Mouse (Mus musculus): Measurements from ENCODE around the gene Dnaja1.
A peak's percentile ranks its signal among the peaks of the same experiment; 100 is the strongest.

Dnaja1 gene

DNA sequence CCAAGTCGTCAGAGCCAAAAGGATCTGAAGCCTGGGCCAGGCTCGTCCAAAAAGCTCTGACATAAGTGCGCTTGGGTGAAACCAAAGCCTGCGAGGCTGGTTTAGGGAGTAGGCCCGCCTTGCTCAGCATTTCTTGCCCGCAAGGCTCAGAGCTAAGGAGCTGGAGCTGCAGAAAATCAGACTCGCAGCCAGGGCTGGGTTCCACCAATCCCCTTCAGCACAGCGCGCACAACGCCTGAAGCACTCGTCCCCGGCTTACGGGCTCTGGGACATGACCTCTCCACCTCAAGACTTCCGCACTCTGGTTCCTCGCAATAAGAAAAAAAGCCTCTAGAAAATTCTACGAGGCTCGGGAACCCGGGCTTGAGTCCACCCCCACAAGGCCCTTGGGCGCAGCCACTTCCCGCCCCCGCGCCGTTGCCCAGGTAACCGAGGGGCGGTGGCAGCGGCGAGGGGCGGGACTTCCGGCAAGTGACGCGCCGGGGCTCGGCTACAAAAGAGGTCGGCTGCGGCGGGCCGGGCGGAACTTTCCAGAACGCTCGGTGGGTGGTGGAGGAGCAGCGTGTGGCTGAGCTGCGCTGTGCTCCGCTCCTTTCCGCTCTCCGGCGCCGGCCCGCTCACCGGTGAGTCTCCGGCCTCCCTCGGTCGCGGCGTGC lies at the start of gene Dnaja1:
Dnaja1 (plus strand) TSS at position 140 of the 656 bp plus-strand sequence.
- DNase-seq, result peak; percentile 100

GRCm38 (mm10) chr4:40673526-40673925 lies 48.4 kb upstream of the Dnaja1 start:
- DNase-seq, result peak; percentile 80

GRCm38 (mm10) chr4:40676338-40676737 lies 45.6 kb upstream of the Dnaja1 start:
- peak; percentile 55 for DNase-seq

GRCm38 (mm10) chr4:40677132-40677531 lies 44.8 kb upstream of the Dnaja1 start:
- DNase-seq, result peak; percentile 81

DNA sequence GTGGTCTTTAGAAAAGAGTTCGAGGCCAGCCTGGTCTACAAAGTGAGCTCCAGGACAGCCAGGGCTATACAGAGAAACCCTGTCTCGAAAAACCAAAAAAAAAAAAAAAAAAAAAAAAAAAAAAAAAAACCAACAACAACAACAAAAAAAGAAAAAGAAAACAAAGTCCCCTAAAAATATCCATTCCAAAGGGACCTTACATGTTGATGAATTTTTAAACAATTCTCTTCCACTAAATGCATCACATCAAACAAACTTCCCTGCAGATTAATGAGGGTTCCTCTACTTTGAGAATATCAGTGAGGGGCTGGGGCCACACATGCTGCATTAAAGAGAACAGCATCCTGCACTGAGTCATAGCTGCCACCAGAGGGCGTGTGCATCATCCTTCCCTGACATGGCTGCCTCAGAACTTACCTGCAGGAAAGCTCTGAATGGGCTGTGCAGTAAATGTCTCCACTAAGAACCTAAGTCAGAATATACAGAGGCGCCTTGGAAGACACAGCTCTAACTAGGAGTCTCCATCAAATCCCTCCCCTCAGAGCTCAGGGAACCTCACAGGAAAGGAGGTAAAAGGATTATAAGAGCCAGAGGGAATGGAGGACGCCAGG lies 41.6 kb upstream of the Dnaja1 start:
- peak; percentile 86 for DNase-seq

DNA sequence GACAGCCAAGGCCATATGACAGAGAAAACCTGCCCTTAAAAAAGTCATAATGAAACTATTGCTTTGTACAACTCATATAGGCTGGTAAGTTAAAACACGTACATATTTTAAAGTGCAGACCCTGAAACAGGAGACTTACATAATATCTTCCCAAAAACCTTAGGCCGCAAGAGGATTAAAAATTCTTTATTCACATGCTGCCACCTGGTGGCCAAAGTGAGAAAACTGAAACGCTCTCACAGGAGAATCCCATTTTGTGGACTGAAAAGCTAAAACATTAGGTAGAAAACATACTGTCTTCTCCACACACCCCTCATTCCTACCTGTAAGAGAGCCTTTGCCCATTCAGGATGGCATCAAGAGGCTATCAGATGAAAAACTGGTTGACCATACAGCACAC lies 40.0 kb upstream of the Dnaja1 start:
- peak; percentile 74 for DNase-seq

DNA sequence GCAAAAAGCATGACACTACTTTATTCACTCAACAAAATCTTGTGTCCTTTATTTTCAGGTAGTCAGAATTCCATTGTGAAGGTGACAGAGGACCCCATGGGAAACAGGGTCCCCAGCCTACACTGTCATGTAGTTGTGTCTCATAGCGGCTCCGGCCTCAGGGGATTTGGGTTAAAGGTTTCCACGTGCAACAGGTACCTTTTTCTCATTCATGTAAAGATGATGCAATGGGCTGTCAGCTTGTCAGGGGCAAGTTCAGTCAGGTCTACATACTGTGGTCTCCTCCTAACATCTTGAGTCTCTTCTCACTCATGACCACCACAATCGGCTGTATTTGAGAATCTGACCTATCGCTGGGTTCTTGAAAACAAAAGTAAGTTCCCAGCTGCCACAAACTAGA lies 39.6 kb upstream of the Dnaja1 start:
- peak; percentile 76 for DNase-seq

DNA sequence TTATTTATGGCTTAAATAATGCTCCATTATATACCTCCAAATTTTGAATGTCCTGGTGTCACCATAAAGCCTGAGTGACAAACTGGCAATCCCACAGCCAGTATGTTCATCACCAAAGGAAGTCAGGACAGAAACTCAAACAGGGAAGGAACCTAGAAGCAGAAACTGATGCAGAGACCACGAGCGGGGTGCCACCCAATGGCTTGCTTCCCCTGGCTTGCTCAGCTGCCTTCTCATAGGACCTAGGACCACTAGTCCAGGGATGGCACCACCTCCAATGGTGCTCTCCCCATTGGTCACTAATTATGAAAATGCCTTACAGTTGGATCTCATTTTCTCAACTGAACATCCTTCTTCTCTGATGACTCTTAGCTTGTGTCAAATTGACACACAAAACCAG lies 38.6 kb upstream of the Dnaja1 start:
- peak; percentile 76 for DNase-seq

GRCm38 (mm10) chr4:40691100-40691499 lies 30.9 kb upstream of the Dnaja1 start:
- no peak for DNase-seq

DNA sequence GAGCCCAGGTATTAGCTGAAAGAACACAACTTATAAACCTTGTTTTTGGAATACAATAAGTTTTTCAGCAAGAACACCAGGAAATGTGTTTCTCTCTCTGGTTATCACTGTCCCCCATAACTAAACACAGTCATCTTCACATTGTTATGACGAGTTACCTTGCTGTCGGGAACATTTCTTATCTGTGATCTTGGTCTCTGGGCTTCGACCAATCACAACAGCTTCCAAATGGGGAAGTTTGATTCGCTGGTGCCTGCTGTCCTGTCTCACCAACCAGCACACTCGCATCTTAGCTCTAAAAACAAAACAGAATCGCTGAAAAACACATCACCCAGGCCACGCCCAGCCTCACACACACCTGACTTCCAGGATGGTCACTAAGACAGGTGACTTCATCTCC lies 24.9 kb upstream of the Dnaja1 start:
- DNase-seq, result peak; percentile 51

DNA sequence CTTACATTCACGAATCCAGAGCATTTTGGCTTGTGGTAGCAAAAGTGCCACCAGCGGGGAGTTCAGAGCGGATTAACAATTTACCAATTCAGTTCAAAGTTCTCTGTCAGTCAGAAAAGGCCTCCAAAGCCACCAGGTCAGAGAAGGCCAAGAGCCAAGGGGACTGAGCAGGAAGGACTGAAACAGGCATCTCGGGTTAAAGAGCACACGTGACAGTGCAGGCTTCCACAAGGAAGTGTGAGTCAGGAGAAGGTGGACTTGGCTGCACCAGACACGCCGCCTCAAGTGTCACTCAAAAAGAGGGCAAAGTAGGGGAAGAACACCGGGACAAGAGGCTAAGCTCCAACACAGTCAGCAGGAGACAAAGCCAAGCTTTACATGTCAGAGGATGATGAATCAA lies 21.7 kb upstream of the Dnaja1 start:
- peak; percentile 94 for DNase-seq

DNA sequence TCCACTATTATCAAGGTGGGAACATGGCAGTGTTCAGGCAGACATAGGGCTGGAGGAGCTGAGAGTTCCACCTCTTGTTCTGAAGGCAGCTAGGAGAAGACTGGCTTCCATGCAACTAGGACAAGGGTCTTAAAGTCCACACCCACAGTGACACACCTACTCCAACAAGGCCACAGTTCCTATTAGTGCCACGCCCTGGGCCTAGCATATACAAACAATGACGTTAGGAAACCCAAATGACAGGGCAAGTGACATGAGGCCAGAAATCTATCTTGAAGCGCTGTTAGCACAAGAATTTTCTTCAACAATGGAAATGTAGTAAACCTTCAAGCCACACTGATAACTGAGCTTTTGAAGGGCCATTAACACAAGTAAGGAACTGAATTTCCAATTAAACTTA lies 20.2 kb upstream of the Dnaja1 start:
- DNase-seq, result peak; percentile 84

DNA sequence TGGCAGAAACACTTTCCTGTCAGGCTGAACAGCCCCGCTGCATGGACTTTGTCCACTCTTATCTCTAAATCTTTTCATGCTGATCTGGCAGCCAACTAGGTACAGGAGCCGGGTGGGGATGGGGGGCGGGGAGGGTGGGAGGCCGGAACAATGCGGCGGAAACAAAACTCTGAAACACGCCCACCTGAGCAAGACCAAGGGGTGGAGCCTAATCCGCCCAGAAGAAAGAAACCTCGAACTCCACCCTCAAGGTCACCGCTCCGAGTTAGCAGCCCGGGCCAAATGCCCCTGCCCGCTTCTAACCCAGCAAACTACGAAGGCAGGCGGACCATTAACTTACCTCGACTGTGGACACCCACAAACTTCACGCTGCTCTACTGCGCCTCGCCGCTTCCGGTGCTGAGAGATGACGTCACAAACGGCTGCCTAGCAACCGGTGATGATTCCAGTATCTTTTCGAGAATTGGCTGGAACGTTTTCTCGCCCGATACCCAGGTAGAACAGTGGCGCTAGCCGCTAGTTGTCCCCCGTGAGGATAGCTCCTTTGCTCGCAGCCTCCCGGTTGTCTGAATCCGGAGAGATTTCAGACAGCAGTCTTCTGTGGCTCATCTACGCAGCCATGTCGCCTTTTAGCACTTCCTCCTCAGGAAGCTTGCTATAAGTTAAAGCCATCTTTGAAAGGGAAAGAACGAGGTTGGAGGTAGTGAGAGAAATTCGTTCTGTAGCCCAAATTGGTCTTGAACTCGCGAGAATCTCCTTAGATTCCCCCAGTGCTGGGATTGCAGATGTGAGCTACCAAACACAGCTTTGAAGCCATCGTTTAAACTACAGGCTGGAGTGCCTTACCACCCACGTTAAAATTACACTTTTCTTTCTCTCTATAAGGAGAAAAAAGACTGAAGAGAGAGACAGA lies 18.9 kb upstream of the Dnaja1 start, which contains the start of gene Aptx:
Aptx (minus strand) TSS at position 398 of the 913 bp plus-strand sequence.
- peak; percentile 99 for DNase-seq

DNA sequence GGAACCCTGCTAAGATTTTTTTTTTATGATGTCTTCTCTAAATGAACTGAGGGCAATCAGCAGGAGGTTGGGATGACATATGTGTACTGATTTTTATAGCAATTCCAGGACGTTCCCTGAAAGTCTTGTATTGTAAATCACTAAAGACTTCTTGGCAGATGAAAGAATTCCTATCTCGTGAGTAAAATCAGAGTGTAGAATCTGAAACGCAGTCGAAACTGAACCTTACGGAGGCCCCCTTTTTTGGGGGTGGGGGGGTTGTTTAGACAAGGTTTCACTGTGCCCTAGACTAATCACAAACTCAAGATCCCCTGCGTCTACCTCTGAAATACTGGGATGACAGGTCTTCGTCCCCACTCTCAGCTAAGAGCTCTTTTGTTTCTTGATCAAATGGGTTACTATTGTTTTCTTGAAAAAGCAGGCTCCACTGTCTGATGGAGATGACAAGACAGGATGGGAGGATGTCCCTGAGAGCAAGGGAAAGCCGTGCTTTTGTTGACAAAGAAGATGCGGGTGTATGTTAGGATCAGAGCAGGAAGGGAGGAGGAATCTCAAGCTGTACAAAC lies 18.2 kb upstream of the Dnaja1 start:
- no peak for DNase-seq

DNA sequence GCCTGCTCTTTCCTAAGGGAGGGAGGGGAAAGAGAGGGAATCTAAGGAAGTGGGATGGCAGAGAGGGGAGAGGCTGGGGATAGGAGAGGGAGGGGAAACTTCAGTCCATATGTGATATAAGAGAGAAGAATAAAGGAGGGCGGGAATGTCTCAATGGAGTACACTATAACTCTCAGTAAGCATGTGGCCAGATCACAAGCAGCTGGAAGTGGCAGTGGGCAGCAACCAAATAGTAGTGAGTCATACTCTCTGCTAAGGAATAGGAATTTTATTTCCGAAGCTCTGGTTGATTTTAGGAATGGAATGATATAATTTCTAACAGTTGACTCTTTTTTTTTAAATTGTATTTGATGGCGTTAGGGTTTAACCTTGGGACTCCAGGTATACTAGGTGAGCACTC lies 4.8 kb upstream of the Dnaja1 start:
- DNase-seq, result peak; percentile 66

DNA sequence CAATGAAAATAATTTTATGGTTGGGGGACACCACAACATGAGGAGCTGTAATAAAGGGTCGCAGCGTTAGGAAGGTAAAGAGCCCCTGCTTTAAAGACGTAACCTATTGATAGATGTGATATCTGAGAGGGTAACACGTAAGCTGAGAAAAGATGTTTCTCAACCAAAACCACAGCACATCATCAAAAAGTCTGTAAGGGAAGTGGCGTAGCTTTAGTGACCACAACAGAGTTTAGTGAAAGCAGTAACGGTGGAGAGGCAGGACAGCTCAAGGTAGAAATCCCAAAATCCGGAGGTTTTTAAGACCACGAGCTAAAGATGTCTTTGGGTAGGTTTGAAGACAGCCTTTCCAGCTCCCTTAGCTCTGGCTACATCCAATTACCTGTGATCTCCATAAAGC lies 1.0 kb upstream of the Dnaja1 start:
- DNase-seq, result no peak

GRCm38 (mm10) chr4:40722687-40723460 lies 924 bp downstream of the Dnaja1 start:
- DNase-seq, result peak; percentile 99

DNA sequence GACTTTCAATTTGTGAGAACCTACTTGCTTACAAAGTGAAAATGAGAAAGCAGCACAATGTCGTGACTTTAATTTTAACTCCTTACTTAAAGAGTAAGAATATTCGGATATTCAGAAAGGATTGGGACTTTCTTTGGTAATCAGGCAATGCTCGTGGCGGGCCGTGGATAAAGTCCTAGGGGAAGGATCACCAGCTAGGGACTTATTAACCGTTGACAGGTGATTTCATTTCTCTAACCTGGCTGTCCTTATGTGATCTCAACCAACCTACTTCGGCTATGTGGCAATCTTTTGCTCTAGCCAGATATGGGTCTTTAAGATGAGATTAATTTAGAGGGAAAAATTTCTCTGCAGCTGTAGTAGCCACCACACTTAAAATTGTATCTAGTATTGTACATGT lies 3.2 kb downstream of the Dnaja1 start:
- peak; percentile 36 for DNase-seq

GRCm38 (mm10) chr4:40725554-40725953 lies 3.6 kb downstream of the Dnaja1 start:
- no peak for DNase-seq

- DNase-seq, result peak; percentile 40
Measured at GRCm38 (mm10) chr4:40727247-40727646, 5.3 kb downstream of the Dnaja1 start.

DNA sequence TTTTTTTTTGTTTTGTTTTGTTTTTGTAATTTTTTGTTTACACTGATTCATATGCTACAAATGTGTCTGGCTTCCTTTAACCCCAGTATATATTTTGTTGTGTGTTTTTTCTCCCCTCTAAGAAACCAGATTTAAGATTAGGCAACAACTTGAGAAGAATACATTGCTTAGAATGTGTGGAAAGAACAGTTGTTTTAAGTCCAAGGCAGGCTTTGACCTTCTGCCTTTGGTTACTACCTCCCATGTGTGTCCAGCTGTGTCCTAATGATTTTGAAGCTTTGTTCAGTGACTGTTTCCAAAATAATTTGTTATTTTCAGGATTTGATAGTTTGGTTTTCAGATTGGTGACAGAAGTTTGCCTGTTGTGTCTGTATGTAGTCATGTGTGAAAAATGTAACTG lies 9.3 kb downstream of the Dnaja1 start:
- peak; percentile 8 for DNase-seq

DNA sequence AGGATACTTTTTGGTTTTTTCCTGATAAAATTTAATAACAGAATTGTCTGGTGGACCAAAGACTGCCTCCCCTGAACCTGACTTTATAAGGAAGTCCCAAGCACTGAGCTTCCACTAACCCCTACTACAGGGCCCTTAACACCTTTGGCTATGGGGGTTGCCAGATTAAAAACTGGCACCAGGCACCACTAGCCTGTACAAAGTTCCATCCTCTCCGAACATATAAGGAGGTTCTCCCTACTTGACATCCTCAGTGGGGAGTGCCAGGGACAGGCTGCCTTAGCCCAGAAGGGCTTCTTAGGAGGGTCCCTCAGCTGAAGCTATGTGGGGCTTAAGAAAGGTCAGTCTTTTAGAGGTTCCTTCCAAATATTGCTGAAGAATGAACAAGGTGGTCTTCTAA lies 13.4 kb downstream of the Dnaja1 start:
- DNase-seq, result peak; percentile 75
